20 mouse cellular contexts compared by ENCODE assay signal in genomic region chr5:52233891-52234290, GRCm38 (mm10). TPM values are rescaled to one million over a fixed set of nuclear protein-coding genes. Genes with fewer than 3 reads are reported as not detected.
DNase-seq lines count a peak whose midpoint lies in the region; ATAC-seq and TF ChIP-seq lines count a peak whose summit lies in the region.
"Had no signal": no experiment of that assay in that cellular context is flagged by ENCODE, and none has a peak within 500 bp of the region (broad histone marks: within the 10 kb centered on the region; RNA-seq: fewer than 3 reads in every experiment).

No protein-coding gene starts in this region.

- no peaks in the 10 kb centered on the region for H3K36me3 ChIP-seq in forebrain, postnatal 0 days (ENCODE audit: insufficient read depth)
- H3K36me3 ChIP-seq in forebrain, embryonic 12.5 days (replicated peaks), result no peaks in the 10 kb centered on the region
- no peaks in the 10 kb centered on the region for H3K36me3 ChIP-seq in lung, embryonic 14.5 days (ENCODE audit: insufficient read depth)
- H3K36me3 ChIP-seq in embryonic facial prominence, embryonic 15.5 days, result no peaks in the 10 kb centered on the region
- H3K36me3 ChIP-seq: heart, embryonic 15.5 days; liver, embryonic 13.5 days; neural tube, embryonic 15.5 days had no signal

- H3K4me1 ChIP-seq in forebrain, postnatal 0 days (ENCODE audit: insufficient read depth), result no peaks in the 10 kb centered on the region
- 0 out of 2 replicates have a peak, but pooled peaks cover 5% of the 10 kb centered on the region for H3K4me1 ChIP-seq in forebrain, embryonic 12.5 days
- no peaks in the 10 kb centered on the region for H3K4me1 ChIP-seq in lung, embryonic 14.5 days (ENCODE audit: insufficient read depth)
- peaks cover 11% of the 10 kb centered on the region for H3K4me1 ChIP-seq in embryonic facial prominence, embryonic 15.5 days
- H3K4me1 ChIP-seq: liver, embryonic 13.5 days; neural tube, embryonic 15.5 days had no signal

- H3K9me3 ChIP-seq in forebrain, postnatal 0 days (ENCODE audit: low read length), result no peaks in the 10 kb centered on the region
- 0 out of 2 replicates have a peak, but pooled peaks cover 5% of the 10 kb centered on the region for H3K9me3 ChIP-seq in forebrain, embryonic 12.5 days
- no peaks in the 10 kb centered on the region for H3K9me3 ChIP-seq in lung, embryonic 14.5 days (ENCODE audit: low read depth, low read length)
- H3K9me3 ChIP-seq in embryonic facial prominence, embryonic 15.5 days (replicated peaks), result no peaks in the 10 kb centered on the region
- H3K9me3 ChIP-seq: heart, embryonic 15.5 days; liver, embryonic 13.5 days; neural tube, embryonic 15.5 days had no signal

- peak; percentile 14; the same call in 1 of the 2 replicates for ATAC-seq in forebrain, postnatal 0 days
- no peak for ATAC-seq in forebrain, embryonic 12.5 days (ENCODE audit: low FRiP score)
- no peak for ATAC-seq in lung, embryonic 14.5 days (ENCODE audit: insufficient read depth)
- ATAC-seq in embryonic facial prominence, embryonic 15.5 days (ENCODE audit: insufficient number of reproducible peaks, low FRiP score, low TSS enrichment, low read depth), result no peak
- ATAC-seq: hindbrain, embryonic 16.5 days; midbrain, embryonic 16.5 days had no signal

- no peak overlapping the region for H3K4me2 ChIP-seq in forebrain, postnatal 0 days (ENCODE audit: low read depth)
- H3K4me2 ChIP-seq in forebrain, embryonic 12.5 days, result no peak overlapping the region
- H3K4me2 ChIP-seq in lung, embryonic 14.5 days, result no peak overlapping the region
- H3K4me2 ChIP-seq in embryonic facial prominence, embryonic 15.5 days (replicated peaks), result no peak overlapping the region
- H3K4me2 ChIP-seq: heart, embryonic 15.5 days; liver, embryonic 13.5 days; neural tube, embryonic 15.5 days had no signal

- no peaks in the 10 kb centered on the region for H3K27me3 ChIP-seq in forebrain, postnatal 0 days (ENCODE audit: insufficient read depth, low read length)
- no peaks in the 10 kb centered on the region for H3K27me3 ChIP-seq in forebrain, embryonic 12.5 days
- no peaks in the 10 kb centered on the region for H3K27me3 ChIP-seq in lung, embryonic 14.5 days (ENCODE audit: insufficient read depth, low read length)
- no peaks in the 10 kb centered on the region for H3K27me3 ChIP-seq in embryonic facial prominence, embryonic 15.5 days
- H3K27me3 ChIP-seq: CH12.LX; heart, embryonic 15.5 days; liver, embryonic 13.5 days; neural tube, embryonic 15.5 days had no signal

- no peak for DNase-seq in forebrain, postnatal 0 days
- peak; percentile 72 for DNase-seq in lung, embryonic 14.5 days
- no peak for DNase-seq in lung, postnatal 36 days
- DNase-seq in cerebellum, postnatal 4 days (ENCODE audit: low spot score in 2 of 2), result no peak
- no peak for DNase-seq in frontal cortex, postnatal 14 days (ENCODE audit: low spot score in 2 of 2)
- DNase-seq: cerebellum, adult 2 months; gastrocnemius, postnatal 10 days; heart, adult 2 months; heart, postnatal 4 days; kidney, adult 9 months; liver, embryonic 13.5 days; lung, postnatal 10 days; spleen, adult 18-20 months had no signal

- H3K4me3 ChIP-seq in forebrain, postnatal 0 days (ENCODE audit: low read depth, low read length), result no peak overlapping the region
- no peak overlapping the region for H3K4me3 ChIP-seq in forebrain, embryonic 12.5 days (replicated peaks)
- H3K4me3 ChIP-seq in lung, embryonic 14.5 days (ENCODE audit: low read depth, low read length), result no peak overlapping the region
- H3K4me3 ChIP-seq in embryonic facial prominence, embryonic 15.5 days (replicated peaks), result no peak overlapping the region
- H3K4me3 ChIP-seq: heart, adult 2 months; heart, embryonic 15.5 days; liver, embryonic 13.5 days; neural tube, embryonic 15.5 days had no signal

- no peak overlapping the region for H3K9ac ChIP-seq in forebrain, postnatal 0 days
- H3K9ac ChIP-seq in forebrain, embryonic 12.5 days, result no peak overlapping the region
- no peak overlapping the region for H3K9ac ChIP-seq in lung, embryonic 14.5 days
- H3K9ac ChIP-seq in embryonic facial prominence, embryonic 15.5 days, result no peak overlapping the region
- H3K9ac ChIP-seq: heart, embryonic 15.5 days; liver, embryonic 13.5 days; neural tube, embryonic 15.5 days had no signal

- TF ChIP-seq CTCF in forebrain, postnatal 0 days (IDR thresholded peaks at IDR 0.05; ENCODE audit: low read depth), result no peak
- no peak for TF ChIP-seq CTCF in lung, embryonic 14.5 days (IDR thresholded peaks at IDR 0.05; ENCODE audit: low read depth)

- WGBS in forebrain, postnatal 0 days, result 46% methylated on average over 2 of the region's 2 CpGs
- 75% methylated on average over 2 of the region's 2 CpGs for whole genome bisulfite sequencing in forebrain, embryonic 12.5 days
- WGBS in lung, embryonic 14.5 days, result 21% methylated on average over 2 of the region's 2 CpGs
- 11% methylated on average over 2 of the region's 2 CpGs for WGBS in embryonic facial prominence, embryonic 15.5 days

- no peak overlapping the region; the same call in 1 of the 2 replicates for H3K27ac ChIP-seq in forebrain, postnatal 0 days (ENCODE audit: low read depth, low read length)
- no peak overlapping the region for H3K27ac ChIP-seq in forebrain, embryonic 12.5 days
- H3K27ac ChIP-seq in lung, embryonic 14.5 days (ENCODE audit: low read depth), result no peak overlapping the region
- H3K27ac ChIP-seq in embryonic facial prominence, embryonic 15.5 days (replicated peaks), result 0 out of 2 replicates have a peak overlapping the region, but pooled peaks have one; percentile 12
- H3K27ac ChIP-seq: heart, adult 2 months; heart, embryonic 15.5 days; liver, embryonic 13.5 days had no signal

RNA-seq across cellular contexts. Expression of gene Dhx15, which starts 43.6 kb away (rescaled TPM):
- 135 and 153 TPM in 2 replicates for total RNA-seq in forebrain, postnatal 0 days (2014; rRNA removed)
- polyA plus RNA-seq in forebrain, postnatal 0 days (2015; fragmentation: Nextera tagmentation; extraction: Ambion mirVana), result 78.4 and 79.5 TPM in 2 replicates
- 209 and 225 TPM in 2 replicates for polyA plus RNA-seq in forebrain, embryonic 12.5 days (2016; fragmentation: Nextera tagmentation; extraction: Ambion mirVana)
- polyA plus RNA-seq in lung, embryonic 14.5 days (2014; fragmentation: Nextera tagmentation; extraction: Ambion mirVana), result 96.8 and 103 TPM in 2 replicates
- polyA plus RNA-seq in embryonic facial prominence, embryonic 15.5 days (2015; fragmentation: Nextera tagmentation; extraction: Ambion mirVana), result 141 TPM in 2 replicates
